Mouse (Mus musculus): Measurements from ENCODE around the gene Tectb. TPM values are rescaled to one million over a fixed set of nuclear protein-coding genes. Genes with fewer than 3 reads are reported as not detected.

The Tectb gene
- polyA plus RNA-seq, 2 experiments: 0.01 to 0.23 TPM

- H3K9ac ChIP-seq (replicated peaks): no peak overlapping the region
These were observed 26.1 kb downstream of the Tectb start for GRCm38 (mm10) chr19:55206482-55207138.

GRCm38 (mm10) chr19:55207205-55207604 lies 26.7 kb downstream of the Tectb start:
- TF ChIP-seq CTCF (IDR thresholded peaks at IDR 0.05; ENCODE audit: low read depth) (no peak), EP300 (IDR thresholded peaks at IDR 0.05; ENCODE audit: low read depth) (peak; percentile 87)
- Histone ChIP-seq H3K4me1 (replicated peaks; ENCODE audit: control insufficient read depth in 2 of 2, insufficient read depth in 2 of 2, low read length in 1 of 2) (peaks cover 7 to 11% of the 10 kb centered on the region in 2 experiments; a peak in 3 of 4 replicates), H3K9ac (replicated peaks) (no peak overlapping the region), H3K27me3 (ENCODE audit: control insufficient read depth, insufficient read depth, low read length) (no peaks in the 10 kb centered on the region), H3K4me3 (ENCODE audit: insufficient read depth in 1 of 2, low read depth in 2 of 2, low read length in 2 of 2) (0 out of 4 replicates have a peak overlapping the region, but pooled peaks of 1 of the 2 experiments have one; percentile 16), H3K27ac (no peak overlapping the region), H3K4me2 (ENCODE audit: low read depth) (peak overlapping the region; percentile 60), H3K9me3 (ENCODE audit: control insufficient read depth, low read length) (no peaks in the 10 kb centered on the region), H3K36me3 (replicated peaks; ENCODE audit: control insufficient read depth, insufficient read depth, low read depth) (no peaks in the 10 kb centered on the region)
- 15% methylated on average over 6 of the region's 6 CpGs for WGBS (ENCODE audit: insufficient replicate concordance)
- DNase-seq (ENCODE audit: low read depth in 3 of 3, low spot score in 3 of 3) (peak; percentile 72 to 77 (median 76)), ATAC-seq (ENCODE audit: insufficient read depth) (peak; percentile 90)

More at GRCm38 (mm10) chr19:55206482-55207138, 26.1 kb downstream of the Tectb start:
- ATAC-seq (ENCODE audit: insufficient read depth) (peak; percentile 64), DNase-seq (ENCODE audit: low read depth in 3 of 3, low spot score in 3 of 3) (peak; percentile 57 to 69 (median 57))
- no peaks in the 10 kb centered on the region for H3K27me3 ChIP-seq (ENCODE audit: control insufficient read depth, insufficient read depth, low read length)
- no peaks in the 10 kb centered on the region for H3K36me3 ChIP-seq (replicated peaks; ENCODE audit: control insufficient read depth, insufficient read depth, low read depth)
- peaks cover 7 to 11% of the 10 kb centered on the region in 2 experiments; a peak in 3 of 4 replicates for H3K4me1 ChIP-seq (replicated peaks; ENCODE audit: control insufficient read depth in 2 of 2, insufficient read depth in 2 of 2, low read length in 1 of 2)
- no peak overlapping the region for H3K27ac ChIP-seq
- no peak overlapping the region for H3K4me3 ChIP-seq (ENCODE audit: insufficient read depth in 1 of 2, low read depth in 2 of 2, low read length in 2 of 2)
- no peak for TF ChIP-seq EP300 (IDR thresholded peaks at IDR 0.05; ENCODE audit: low read depth)
- TF ChIP-seq CTCF (IDR thresholded peaks at IDR 0.05; ENCODE audit: low read depth): peak; percentile 81
- 31% methylated on average over 8 of the region's 8 CpGs for WGBS (ENCODE audit: insufficient replicate concordance)
- H3K9me3 ChIP-seq (ENCODE audit: control insufficient read depth, low read length): no peaks in the 10 kb centered on the region
- peak overlapping the region; percentile 60 for H3K4me2 ChIP-seq (ENCODE audit: low read depth)

- H3K4me2 ChIP-seq (ENCODE audit: low read depth): peak overlapping the region; percentile 60
- DNase-seq (ENCODE audit: low read depth in 3 of 3, low spot score in 3 of 3): no peak
- WGBS (ENCODE audit: insufficient replicate concordance): 47% methylated on average over 25 of the region's 25 CpGs
- no peaks in the 10 kb centered on the region for H3K9me3 ChIP-seq (ENCODE audit: control insufficient read depth, low read length)
- TF ChIP-seq EP300 (IDR thresholded peaks at IDR 0.05; ENCODE audit: low read depth) (no peak), CTCF (IDR thresholded peaks at IDR 0.05; ENCODE audit: low read depth) (no peak)
- ATAC-seq (ENCODE audit: insufficient read depth): peak; percentile 34
- peak overlapping the region in 1 of 2 experiments; percentile 16; a peak in 2 of 4 replicates for H3K4me3 ChIP-seq (ENCODE audit: insufficient read depth in 1 of 2, low read depth in 2 of 2, low read length in 2 of 2)
- no peaks in the 10 kb centered on the region for H3K27me3 ChIP-seq (ENCODE audit: control insufficient read depth, insufficient read depth, low read length)
- no peaks in the 10 kb centered on the region for H3K36me3 ChIP-seq (replicated peaks; ENCODE audit: control insufficient read depth, insufficient read depth, low read depth)
- H3K27ac ChIP-seq: no peak overlapping the region
- H3K9ac ChIP-seq (replicated peaks): no peak overlapping the region
- peaks cover 7 to 11% of the 10 kb centered on the region in 2 experiments; a peak in 3 of 4 replicates for H3K4me1 ChIP-seq (replicated peaks; ENCODE audit: control insufficient read depth in 2 of 2, insufficient read depth in 2 of 2, low read length in 1 of 2)
These were observed 27.4 kb downstream of the Tectb start for GRCm38 (mm10) chr19:55207746-55208538.

GRCm38 (mm10) chr19:55208654-55209053 lies 28.1 kb downstream of the Tectb start:
- no peak overlapping the region for H3K4me2 ChIP-seq (ENCODE audit: low read depth)
- WGBS (ENCODE audit: insufficient replicate concordance): 63% methylated on average over 4 of the region's 4 CpGs
- no peaks in the 10 kb centered on the region for H3K36me3 ChIP-seq (replicated peaks; ENCODE audit: control insufficient read depth, insufficient read depth, low read depth)
- ATAC-seq (ENCODE audit: insufficient read depth) (no peak), DNase-seq (ENCODE audit: low read depth in 3 of 3, low spot score in 3 of 3) (no peak)
- no peaks in the 10 kb centered on the region for H3K9me3 ChIP-seq (ENCODE audit: control insufficient read depth, low read length)
- no peak overlapping the region for H3K4me3 ChIP-seq (ENCODE audit: insufficient read depth in 1 of 2, low read depth in 2 of 2, low read length in 2 of 2)
- H3K9ac ChIP-seq (replicated peaks): no peak overlapping the region
- H3K4me1 ChIP-seq (replicated peaks; ENCODE audit: control insufficient read depth in 2 of 2, insufficient read depth in 2 of 2, low read length in 1 of 2): peaks cover 7 to 11% of the 10 kb centered on the region in 2 experiments; a peak in 3 of 4 replicates
- no peak overlapping the region for H3K27ac ChIP-seq
- no peak for TF ChIP-seq CTCF (IDR thresholded peaks at IDR 0.05; ENCODE audit: low read depth)
- no peak for TF ChIP-seq EP300 (IDR thresholded peaks at IDR 0.05; ENCODE audit: low read depth)
- H3K27me3 ChIP-seq (ENCODE audit: control insufficient read depth, insufficient read depth, low read length): no peaks in the 10 kb centered on the region

- TF ChIP-seq CTCF (IDR thresholded peaks at IDR 0.05; ENCODE audit: low read depth) (no peak), EP300 (IDR thresholded peaks at IDR 0.05; ENCODE audit: low read depth) (no peak)
- Histone ChIP-seq H3K4me2 (ENCODE audit: low read depth) (no peak overlapping the region), H3K9ac (replicated peaks) (no peak overlapping the region), H3K9me3 (ENCODE audit: control insufficient read depth, low read length) (no peaks in the 10 kb centered on the region), H3K4me1 (replicated peaks; ENCODE audit: control insufficient read depth in 2 of 2, insufficient read depth in 2 of 2, low read length in 1 of 2) (peaks cover 7 to 11% of the 10 kb centered on the region in 2 experiments; a peak in 3 of 4 replicates), H3K36me3 (replicated peaks; ENCODE audit: control insufficient read depth, insufficient read depth, low read depth) (no peaks in the 10 kb centered on the region), H3K27me3 (ENCODE audit: control insufficient read depth, insufficient read depth, low read length) (no peaks in the 10 kb centered on the region), H3K27ac (no peak overlapping the region), H3K4me3 (ENCODE audit: insufficient read depth in 1 of 2, low read depth in 2 of 2, low read length in 2 of 2) (no peak overlapping the region)
- ATAC-seq (ENCODE audit: insufficient read depth) (no peak), DNase-seq (ENCODE audit: low read depth in 3 of 3, low spot score in 3 of 3) (no peak)
- WGBS (ENCODE audit: insufficient replicate concordance): 65% methylated on average over 3 of the region's 3 CpGs
These were observed 28.6 kb downstream of the Tectb start for GRCm38 (mm10) chr19:55209084-55209483.

Measured in liver, embryonic 14.5 days (tissue).